Mouse (Mus musculus) megakaryocyte, adult 5-6 weeks (primary cell): Measurements from ENCODE around the gene Qser1. TPM values are rescaled to one million over a fixed set of nuclear protein-coding genes. Genes with fewer than 3 reads are reported as not detected.
"Not testable (repeated sequence)": the region's sequence is repeated elsewhere in the genome, so short reads cannot be mapped to it uniquely, and the experiment has no call there.

Source experiments
- ATAC-seq: 2 replicates; pipeline ENCODE4 v1.8.0; 2016; ENCODE audit warnings: mild to moderate bottlenecking, inconsistent platforms; ENCODE audit not compliant: poor library complexity, severe bottlenecking
- total RNA-seq, 2 experiments: library from RNA; stranded (forward) in 1 of 2; stranded (reverse) in 1 of 2; fragments of 153-499, 151-499 nt in 1 of 2; fragments of 221-1000, 200-1000 nt in 1 of 2; gene quantifications; 2 replicates each; pipeline versions ENCODE4 v1.2.3 to v1.2.4; 2015 to 2017

The Qser1 gene
- total RNA-seq (2015): 25.6 and 26.5 TPM in 2 replicates
- 6.8 and 9.7 TPM in 2 replicates for total RNA-seq (2017)

DNA sequence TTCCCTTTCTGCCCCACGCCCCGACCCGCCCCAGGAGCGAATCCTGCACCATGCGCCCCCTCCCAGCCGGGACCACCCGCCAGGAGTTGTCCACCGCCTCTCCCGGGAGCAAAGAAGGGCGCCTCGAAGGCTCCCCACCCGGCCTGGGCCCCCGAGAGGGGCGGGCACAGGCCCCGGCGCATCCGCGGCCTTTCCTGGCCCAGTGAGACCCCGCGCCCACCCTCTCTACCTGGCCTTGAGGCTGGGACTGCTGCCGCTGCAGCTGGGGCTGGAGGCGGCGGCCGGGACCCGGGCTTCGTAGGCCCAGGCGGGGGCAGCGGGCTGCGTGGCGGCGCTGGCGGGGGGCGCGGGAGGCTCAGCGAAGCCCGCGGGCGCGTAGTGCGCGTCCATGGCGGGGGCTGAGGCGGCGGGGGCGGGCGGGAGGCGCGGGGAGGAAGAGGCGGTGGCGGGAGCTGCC lies at the start of gene Qser1:
Gene Qser1 (minus strand): TSS at position 390 of the 457 bp plus-strand sequence.
- no peak for ATAC-seq

DNA sequence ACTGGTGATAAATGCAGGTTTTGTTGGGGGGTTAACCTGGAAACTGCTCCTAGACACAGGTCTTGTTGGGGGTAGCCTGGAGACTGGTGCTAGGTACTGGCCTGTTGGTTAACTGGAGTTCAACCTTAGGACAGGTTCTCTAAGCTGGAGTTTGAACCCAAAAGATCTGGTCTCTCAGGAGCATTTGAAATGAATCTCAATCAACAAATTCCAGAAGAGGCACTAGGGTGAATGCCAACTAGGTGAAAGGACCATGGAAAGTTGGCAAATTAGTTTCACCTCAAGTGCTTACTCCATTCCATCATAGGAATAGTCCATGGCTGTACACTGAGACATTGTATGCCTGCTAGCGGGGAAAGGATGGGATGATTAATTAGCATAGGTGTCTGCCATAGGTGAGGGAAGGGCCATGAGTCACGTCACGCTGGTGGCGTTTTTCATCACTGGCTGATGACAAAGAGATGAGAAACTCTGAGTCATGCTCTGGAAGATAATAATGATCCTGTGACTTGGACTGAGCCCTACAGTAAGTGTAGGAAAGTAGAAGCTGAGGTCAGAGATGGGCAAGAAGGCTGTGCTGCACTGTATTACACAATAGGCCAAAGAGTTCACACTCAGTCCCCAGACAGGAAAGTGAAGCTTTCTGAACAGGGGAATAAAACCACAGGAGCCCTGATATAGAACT lies 47.8 kb upstream of the Qser1 start:
- peak; percentile 62 for ATAC-seq

DNA sequence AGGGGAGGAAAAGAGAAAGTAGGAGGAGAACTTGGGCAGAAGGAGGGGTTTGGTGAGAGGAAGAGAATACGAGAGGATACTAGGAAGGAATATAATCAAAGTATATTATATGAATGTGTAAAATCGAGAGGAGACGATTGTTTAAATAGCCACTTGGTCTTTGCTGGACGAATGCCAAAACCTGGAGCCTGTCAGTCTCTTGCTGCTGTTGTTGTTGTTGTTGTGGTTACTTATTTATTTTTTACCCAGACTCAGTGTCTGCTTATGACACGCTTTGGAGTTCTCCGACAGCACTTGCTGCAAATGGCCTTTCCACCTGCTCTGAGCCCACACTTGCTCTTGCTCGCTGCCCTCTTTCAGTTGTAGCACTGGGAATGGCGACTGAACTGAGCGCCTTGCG lies 43.9 kb upstream of the Qser1 start:
- no peak for ATAC-seq

DNA sequence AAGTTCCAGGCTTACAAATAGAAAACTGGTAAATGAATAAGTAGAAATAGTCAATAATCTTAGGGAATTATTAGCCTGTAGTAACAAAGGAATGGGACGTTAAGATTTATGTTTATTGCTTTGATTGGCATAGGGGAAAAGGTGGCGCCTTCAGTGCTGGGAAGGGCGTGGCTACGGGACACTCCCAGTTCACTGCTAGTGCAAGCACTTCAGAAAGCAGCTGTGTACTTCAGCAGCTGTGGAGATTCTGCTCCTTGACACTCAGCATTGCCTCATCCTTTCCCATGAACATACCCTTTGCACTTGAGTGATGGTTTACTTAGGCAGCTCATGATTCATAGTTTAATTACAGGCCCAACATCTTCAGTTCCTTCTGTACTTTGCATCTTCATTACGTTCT lies 42.5 kb upstream of the Qser1 start:
- no peak for ATAC-seq

DNA sequence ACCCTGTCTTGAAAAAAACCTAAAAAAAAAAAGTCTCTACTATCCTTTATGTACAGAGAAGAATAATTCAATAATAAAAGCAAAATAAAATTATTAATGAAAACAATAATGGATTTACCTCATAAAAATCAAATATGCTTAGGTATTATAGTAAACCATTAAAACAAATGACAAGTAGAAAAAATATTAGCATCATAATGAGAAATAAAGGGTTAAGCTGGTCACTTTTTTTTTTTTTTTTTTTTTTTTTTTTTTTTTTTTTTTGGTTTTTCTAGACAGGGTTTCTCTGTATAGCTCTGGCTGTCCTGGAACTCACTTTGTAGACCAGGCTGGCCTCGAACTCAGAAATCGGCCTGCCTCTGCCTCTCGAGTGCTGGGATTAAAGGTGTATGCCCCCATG lies 41.5 kb upstream of the Qser1 start:
- not testable (repeated sequence) for ATAC-seq

DNA sequence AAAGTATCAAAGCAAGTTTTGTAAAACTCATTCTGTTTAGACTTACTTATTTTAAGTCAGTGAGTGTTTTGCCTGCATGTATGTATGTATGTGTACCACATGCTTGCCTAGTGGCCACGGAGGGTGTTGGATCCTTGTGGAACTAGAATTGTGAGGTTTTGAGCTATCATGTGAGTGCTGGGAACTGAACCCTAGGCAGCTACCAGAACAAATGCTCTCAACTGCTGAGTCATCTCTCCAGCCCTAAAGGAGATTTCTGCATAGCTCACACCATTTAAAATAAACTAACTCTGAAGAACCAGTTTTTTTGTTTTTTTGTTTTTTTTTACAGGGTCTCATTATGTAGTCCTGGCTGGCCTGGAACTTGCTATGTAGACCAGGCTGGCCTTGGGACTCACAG lies 39.7 kb upstream of the Qser1 start:
- ATAC-seq: no peak

DNA sequence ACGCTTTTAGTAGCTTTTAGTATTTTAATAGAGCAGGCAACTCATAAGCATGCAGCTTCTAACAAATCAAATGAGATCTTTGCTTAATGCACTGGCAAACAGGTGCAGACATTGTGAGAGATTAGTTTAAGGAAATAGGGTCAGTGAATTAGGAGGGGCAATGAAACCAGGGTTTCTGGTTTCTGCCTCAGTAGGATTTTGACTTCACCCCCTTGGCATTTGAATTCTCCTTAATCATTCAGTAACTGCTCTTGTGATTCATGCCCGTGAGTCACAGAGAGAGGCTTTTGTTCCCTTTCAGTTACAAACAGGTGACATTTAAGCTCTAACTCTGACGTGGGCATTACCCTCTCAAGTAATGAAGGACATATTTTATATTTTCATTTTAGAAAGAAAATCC lies 39.2 kb upstream of the Qser1 start:
- no peak for ATAC-seq

DNA sequence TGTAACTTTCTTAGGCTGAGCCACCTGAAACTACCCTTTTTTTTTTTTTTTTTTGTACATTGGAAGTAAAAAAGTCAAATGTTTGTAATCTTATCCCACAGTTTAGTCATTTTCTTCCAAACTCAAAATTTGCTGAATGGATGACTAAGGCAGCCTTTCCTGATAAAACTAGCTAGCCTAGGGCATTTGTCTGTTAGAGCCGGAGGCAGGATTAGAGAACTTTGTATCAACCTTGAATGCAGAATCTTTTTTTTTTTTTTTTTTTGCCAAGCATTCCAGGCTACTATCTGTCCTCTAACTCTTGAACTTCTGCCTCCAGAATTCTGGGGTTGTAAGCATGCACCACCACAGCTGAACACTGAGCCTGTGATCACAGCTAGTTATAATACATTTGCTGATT lies 38.3 kb upstream of the Qser1 start:
- no peak for ATAC-seq

DNA sequence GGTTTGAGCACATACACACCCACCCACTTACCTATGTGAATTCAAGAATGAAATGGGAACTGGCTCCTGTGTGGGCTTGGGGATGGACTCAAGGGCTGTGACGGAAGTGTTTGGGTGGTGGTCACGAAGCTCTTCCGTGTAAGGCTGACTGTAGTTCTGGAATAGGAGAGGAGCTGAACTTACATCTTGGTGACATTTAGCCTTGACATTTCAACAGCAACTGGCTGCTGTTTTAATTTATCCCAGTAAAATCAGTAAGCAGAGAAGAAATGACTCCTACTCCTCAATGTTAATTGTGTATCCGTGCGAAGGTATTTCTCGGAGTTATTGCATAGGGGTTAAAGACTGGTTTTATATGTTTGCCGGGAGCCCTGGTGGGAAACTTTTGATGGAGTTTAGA lies 36.0 kb upstream of the Qser1 start:
- no peak for ATAC-seq

DNA sequence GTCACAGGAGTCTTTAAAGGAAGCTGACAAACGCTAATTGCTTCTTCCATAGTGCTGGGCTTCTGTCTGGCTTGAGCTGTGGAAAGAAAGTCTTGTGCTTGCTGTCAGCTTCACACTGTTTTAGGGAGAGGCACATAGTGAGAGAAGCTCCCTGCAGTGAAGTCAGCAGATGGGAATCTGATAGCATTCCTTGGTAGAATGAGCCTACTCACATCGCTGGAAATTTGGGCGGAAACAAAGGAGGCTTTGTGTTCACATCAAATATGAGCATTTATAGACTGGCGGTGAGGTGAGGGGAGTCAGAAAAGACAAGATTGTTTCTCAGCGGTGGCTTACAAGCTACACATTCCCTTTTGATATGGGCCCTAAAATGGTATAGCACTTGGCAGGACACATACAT lies 35.1 kb upstream of the Qser1 start:
- ATAC-seq: no peak

DNA sequence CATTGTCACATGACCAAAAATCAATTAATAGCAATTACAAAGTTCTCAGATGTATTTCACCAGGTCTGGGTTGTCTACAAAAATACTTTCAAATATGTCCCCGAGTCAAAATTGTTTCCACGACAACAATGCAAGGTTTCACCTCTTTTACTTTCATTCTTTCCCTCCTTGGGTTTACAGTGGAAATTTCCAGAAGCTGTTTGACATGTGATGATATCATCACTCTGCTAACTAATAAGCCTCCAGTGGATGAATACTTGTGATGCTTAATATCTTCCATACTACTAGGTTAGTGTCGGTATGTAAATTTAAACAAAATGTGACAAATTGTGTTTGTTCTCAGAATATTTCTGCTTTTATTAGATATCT lies 33.4 kb upstream of the Qser1 start:
- ATAC-seq: no peak

DNA sequence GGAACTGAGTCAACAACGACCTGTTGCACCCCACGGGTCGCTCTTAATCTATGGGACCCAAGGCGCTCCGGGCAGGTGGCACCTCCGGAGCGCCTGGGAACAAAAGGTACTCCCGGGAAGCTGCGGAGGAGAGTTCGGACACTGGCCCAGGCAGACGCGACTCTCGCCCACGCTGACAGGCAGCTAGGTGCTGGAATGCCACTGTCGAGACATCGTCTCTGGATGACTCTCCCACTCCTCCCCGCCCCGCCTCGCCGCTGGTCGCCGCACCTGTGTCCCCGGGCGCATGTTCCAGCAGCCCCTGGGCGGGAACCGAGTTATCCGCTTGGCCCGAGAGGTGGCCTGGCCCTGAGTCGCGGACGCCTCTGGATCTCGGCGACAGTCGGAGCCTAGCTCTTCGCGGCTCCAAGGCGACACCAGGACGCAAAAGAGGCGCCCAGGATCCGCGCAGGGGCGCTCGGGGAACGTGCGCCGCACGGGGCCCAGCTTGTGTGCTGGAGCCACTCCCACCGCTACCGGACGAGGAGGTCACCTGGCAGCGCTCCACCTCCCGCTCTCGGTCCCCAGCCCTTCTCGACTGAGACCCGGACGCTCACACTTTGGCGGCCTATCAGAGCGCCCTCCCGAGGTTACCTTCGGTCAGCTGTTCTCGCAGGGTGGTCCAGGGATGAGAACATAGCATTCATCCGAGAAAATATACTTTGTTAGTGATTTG lies 32.9 kb upstream of the Qser1 start, which contains the start of gene Prrg4:
Gene Prrg4 (minus strand): TSS at position 601 of the 715 bp plus-strand sequence.
- peak; percentile 61 for ATAC-seq

DNA sequence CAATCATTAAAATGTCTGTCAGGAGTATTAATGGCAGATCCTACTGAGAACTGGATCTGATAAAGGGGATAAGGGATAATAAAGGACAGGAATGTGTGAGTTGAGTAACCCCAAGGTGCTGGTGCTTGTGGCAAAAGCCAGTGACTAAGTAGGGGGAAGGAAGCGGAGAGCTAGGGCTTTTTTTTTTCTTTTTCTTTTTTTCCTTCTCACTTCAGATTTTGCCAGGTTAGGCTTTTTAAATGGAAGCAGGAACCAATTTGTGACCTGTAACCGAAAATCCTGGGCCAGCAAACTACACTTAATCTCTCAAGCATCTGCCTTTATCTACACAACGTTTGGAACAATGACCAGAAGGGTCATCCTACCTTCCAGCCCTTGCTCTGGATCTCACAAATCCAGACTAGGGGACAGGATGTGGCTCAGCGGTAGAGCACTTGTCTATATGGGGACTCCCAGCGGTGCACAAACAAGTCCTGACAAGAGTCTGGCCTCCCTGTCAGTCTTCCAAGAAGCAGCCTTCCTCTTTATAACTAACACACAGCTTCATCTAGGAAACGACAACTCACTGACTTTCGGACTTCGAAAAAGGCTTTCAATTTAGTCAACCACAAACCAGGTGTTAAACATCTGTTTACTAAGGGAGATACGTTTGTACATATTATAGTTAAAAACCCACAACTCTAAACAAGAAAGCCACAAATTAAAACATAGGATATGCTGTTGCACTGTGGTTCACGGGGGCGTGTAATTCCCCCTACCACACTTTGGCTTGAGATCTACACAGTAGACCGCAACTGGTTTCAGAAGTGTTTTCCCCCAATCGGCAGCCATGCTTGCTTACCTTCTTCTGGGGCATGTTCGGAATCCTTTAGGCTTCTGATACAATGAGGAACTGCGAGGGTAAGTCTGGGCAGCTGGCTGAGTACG lies 31.9 kb upstream of the Qser1 start:
- ATAC-seq: peak; percentile 50

DNA sequence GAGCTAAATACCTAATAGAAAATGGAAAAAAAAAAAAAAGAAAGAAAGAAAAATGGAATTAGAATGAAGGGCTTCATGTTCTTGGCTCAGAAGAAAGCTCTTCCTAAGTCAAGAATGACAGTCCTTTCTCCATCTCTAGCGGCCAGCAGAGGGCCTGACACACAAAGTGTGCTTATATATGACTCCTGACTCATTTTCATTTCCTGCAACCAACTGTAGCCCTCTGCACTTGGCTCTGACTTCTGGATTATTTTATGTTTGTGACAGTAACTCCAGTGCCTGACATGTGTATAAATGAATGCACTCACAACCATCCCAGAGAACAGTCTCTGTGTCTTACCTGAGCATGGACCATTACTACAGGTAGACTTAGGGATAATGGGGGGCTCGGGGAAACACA lies 31.1 kb upstream of the Qser1 start:
- ATAC-seq: peak; percentile 58

DNA sequence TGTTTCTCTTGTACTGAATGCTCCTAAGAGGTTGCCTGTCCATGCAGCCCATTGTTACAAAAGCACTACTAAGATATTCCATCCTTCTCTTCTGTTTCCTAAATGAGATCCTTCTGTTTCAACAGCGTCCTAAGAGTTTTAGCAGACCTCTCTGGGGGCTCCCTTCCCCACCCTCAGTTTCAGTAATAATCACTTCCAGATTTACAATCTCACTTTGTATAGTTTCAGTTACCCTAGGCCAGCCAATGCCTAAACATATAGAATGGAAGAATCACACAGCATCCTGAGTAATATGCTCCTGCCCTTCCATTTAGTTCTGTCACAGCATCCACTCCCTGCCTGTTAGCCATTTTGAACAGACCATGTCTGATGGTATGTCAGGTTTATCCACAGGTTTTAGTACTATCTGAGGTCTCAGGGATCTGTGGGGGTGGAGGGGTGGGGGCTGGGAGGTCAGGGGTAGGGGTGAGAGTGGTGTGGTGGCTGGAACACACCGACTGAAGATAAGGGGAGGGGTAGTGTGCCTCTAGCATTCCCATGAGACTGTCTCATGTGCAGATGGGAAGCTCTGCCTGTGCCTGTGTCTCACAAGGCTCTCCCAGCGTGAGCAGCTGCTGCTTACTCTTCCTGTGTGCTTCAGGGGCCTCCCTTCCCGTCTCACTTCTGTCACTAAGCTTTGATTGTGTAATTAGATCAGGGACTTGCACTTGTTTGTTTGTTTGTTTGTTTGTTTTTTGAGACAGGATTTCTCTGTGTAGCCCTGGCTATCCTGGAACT lies 30.3 kb upstream of the Qser1 start:
- ATAC-seq: no peak

DNA sequence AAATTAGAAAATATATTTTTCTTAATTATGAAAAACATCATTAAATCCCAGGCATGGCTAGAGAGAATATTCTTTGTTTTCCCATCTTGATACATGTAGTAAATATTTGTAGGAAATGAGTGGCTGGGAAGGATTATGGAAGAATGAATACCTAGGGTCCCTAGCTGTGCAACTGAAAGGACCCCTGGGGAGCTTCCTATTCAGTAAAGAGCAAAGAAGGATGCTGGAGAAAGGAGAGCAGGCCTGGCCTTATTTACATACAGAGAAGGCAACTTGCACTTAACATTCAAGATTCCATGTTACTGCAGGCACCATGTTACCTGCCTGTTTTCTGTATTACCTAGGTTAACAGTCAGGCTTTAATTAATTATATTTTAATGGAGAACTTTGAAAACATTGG lies 26.0 kb upstream of the Qser1 start:
- no peak for ATAC-seq

DNA sequence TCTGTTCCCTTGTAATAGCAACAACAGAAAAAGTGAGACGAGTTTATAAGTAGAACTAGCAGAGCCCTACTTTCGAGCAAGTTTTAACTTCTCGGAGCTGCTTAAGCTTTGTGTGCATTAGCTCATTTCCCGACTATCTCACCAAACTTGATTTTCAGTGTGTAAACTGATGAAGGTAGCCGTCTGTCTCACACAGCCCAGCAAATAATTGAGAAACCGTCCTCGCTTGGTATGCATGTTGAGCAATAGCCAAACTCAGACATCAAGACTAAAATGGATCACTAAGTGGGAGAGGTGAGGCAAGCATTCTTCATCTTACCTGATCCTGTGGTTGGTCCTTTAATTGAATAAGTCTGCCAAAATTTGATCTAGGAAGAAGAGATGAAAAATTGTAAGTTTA lies 25.2 kb upstream of the Qser1 start:
- no peak for ATAC-seq

DNA sequence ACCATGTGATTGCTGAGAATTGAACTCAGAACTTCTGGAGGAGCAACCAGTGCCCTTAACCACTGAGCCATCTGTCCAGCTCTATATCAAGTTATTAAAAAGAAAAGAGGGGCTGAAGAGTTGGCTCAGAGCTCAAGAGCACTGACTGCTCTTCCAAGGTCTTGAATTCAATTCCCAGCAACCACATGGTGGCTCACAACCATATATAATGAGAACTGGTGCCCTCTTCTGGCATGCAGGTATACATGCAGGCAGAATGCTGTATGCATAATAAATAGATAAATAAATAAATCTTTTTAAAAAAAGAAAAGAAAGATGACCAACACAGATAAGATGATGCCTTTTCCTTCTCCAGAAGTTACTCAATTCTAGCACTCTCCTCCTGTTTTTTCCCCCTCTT lies 24.4 kb upstream of the Qser1 start:
- no peak for ATAC-seq

DNA sequence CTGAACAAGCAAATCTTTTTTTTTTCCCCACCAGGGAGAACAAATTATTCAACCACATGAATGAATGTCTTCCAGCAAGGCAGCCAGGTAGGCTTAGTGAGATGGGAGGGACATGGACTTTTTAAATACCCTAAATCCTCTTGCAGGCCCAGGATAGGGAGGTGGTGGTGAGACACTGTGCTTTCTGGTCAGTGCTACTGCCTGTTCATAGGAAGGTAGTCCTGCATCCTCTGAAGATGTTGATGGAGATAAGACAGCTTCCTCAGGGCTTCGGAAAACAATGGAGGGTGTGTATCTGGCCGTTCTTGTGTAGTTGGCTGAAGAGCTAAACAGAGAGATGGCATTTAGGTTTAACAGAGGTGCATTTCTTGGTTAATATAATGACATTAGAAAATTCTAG lies 15.9 kb upstream of the Qser1 start:
- ATAC-seq: no peak

DNA sequence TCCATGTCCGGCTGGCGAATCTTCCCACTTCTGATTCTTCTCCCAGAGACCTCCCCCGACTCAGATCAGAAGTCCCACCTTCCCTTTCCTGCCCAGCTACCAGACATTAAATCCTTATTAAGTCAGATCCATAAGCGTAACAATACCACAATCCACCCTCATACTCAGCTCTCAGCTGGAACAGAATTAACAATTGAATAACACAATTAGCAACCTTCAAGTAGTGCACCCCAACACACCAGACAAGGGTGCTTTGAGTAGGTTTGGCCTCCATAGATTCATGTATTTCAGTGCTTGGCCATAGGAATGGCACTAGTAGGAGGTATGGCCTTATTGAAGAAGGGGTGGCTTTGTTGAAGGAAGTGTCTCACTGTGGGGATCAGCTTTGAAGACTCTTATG lies 9.6 kb upstream of the Qser1 start:
- ATAC-seq: no peak

DNA sequence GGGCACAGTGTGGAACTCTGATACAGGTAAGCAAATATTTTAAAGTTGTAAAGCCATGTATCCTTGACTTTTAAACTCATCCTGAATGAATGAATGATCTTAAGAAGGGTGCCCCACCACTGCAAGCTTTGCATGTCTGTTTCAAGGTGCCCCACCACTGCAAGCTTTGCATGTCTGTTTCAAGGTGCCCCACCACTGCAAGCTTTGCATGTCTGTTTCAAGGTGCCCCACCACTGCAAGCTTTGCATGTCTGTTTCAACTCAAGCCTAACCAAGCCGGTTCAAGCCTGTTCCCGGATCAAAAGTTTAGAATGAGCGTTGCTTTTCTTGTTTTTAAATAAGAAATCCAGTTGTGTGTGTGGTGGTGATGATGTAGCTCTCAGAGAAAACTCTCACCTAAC lies 2.2 kb upstream of the Qser1 start:
- ATAC-seq: not testable (repeated sequence)
